Mouse (Mus musculus) macrophage (primary cell): ENCODE data around the gene Pex16. TPM values are rescaled to one million over a fixed set of nuclear protein-coding genes. Genes with fewer than 3 reads are reported as not detected.

Source experiments
- H3K27ac ChIP-seq: fragments of 350-480 bp; formaldehyde crosslinking; 2 replicates; pipeline ENCODE4 v1.9.0; 2021
- H3K36me3 ChIP-seq: fragments of 350-480 bp; formaldehyde crosslinking; 2 replicates; pipeline ENCODE4 v1.9.0; 2021; ENCODE audit errors: inconsistent target
- H3K4me3 ChIP-seq: fragments of 350-480 bp; formaldehyde crosslinking; 2 replicates; pipeline ENCODE4 v1.9.0; 2021; ENCODE audit errors: inconsistent target
- H3K79me2 ChIP-seq: fragments of 350-480 bp; formaldehyde crosslinking; 2 replicates; pipeline ENCODE4 v1.9.0; 2021; ENCODE audit errors: inconsistent target
- WGBS: methylation state at CpG from one replicate; pipeline ENCODE4 v1.1.7; 2026; ENCODE audit warnings: inconsistent platforms; ENCODE audit not compliant: missing documents; 5-methylcytosine and 5-hydroxymethylcytosine counted together
- polyA plus RNA-seq: library from polyadenylated mRNA; stranded (reverse); fragments of 250-400 nt; gene quantifications from 3 replicates; pipeline ENCODE4 v1.2.4, GENCODE M21; 2018; ENCODE audit warnings: inconsistent platforms

The Pex16 gene
- polyA plus RNA-seq, 1 experiment from 2014 or later: 5.9 TPM

DNA sequence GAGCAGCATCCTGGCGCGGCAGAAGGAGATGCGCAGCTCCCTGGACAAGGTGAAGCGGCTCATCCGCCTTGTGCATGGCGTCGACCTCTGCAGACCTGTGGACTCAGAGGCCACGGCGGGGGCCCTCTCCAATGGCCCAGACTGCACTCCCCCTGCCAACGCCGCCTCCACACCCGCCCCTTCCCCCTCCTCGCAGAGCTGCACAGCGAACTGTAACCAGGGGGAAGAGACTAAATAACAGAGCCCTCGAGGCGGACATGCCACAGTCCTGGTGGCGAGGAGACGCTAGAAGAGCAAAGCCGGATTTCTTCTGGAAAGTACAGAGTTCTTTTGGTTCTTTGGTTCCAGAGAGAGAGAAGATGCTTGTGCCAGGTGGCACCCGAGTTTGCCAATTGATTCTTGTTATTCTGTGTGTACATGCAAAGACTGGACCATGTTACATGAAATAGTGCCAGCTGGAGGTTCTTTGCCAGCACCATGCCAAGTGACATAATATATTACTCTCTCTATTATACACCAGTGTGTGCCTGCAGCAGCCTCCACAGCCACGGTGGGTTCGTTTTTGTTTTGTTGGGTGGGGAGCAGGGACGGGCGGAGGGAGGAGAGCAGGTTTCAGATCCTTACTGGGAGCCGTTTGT is 14.2 kb upstream of the Pex16 start:
- Histone ChIP-seq H3K36me3 (peaks cover 62% of the 10 kb centered on the region), H3K4me3 (no peak overlapping the region), H3K79me2 (no peaks in the 10 kb centered on the region), H3K27ac (no peak overlapping the region)
- WGBS: 94% methylated on average over 20 of the region's 25 CpGs

GRCm38 (mm10) chr2:92360893-92361292 is 13.6 kb upstream of the Pex16 start:
- Histone ChIP-seq H3K36me3 (peaks cover 62% of the 10 kb centered on the region), H3K4me3 (no peak overlapping the region), H3K79me2 (no peaks in the 10 kb centered on the region), H3K27ac (no peak overlapping the region)
- 88% methylated on average over 6 of the region's 12 CpGs for WGBS

DNA sequence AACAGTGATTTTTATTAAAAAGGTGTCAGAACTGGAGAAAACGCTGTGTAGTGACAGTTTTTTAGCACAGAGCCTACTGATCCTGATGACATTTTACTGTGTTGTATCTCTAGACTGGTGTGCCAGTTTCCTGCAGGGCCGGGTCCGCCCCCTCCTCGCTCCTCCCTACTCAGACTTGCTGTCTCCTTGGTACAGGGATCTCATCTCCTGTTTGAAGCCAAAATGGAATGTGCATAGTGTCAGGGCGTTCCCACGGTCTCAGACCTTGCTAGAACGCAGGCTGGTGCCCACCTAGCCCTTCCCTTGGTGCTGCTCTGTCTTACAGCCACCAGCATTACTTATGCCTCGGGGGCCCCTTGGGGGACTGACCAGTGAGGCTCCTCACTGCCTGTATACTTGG is 12.7 kb upstream of the Pex16 start:
- 96% methylated on average over 8 of the region's 8 CpGs for WGBS
- peaks cover 56% of the 10 kb centered on the region for H3K36me3 ChIP-seq
- no peaks in the 10 kb centered on the region for H3K79me2 ChIP-seq
- no peak overlapping the region for H3K27ac ChIP-seq
- no peak overlapping the region for H3K4me3 ChIP-seq

- Histone ChIP-seq H3K36me3 (peaks cover 47% of the 10 kb centered on the region), H3K79me2 (no peaks in the 10 kb centered on the region), H3K27ac (no peak overlapping the region), H3K4me3 (no peak overlapping the region)
- 97% methylated on average over 6 of the region's 6 CpGs for WGBS
Observed at GRCm38 (mm10) chr2:92362571-92363228, 11.8 kb upstream of the Pex16 start.

- Histone ChIP-seq H3K27ac (no peak overlapping the region), H3K79me2 (no peaks in the 10 kb centered on the region), H3K4me3 (no peak overlapping the region), H3K36me3 (peaks cover 33% of the 10 kb centered on the region)
- WGBS: 91% methylated on average over 4 of the region's 4 CpGs
Observed at GRCm38 (mm10) chr2:92364086-92364485, 10.4 kb upstream of the Pex16 start.

- Histone ChIP-seq H3K79me2 (no peaks in the 10 kb centered on the region), H3K27ac (no peak overlapping the region), H3K4me3 (no peak overlapping the region), H3K36me3 (peaks cover 21% of the 10 kb centered on the region)
- 94% methylated on average over 10 of the region's 10 CpGs for WGBS
Observed at GRCm38 (mm10) chr2:92365568-92365967, 8.9 kb upstream of the Pex16 start.

- Histone ChIP-seq H3K27ac (no peak overlapping the region), H3K36me3 (peaks cover 4% of the 10 kb centered on the region; the same call in 1 of the 2 replicates), H3K4me3 (no peak overlapping the region), H3K79me2 (no peaks in the 10 kb centered on the region)
- 81% methylated on average over 15 of the region's 20 CpGs for WGBS
Observed at GRCm38 (mm10) chr2:92367383-92368029, 7.0 kb upstream of the Pex16 start.

GRCm38 (mm10) chr2:92370375-92370774 is 4.1 kb upstream of the Pex16 start:
- WGBS: 25% methylated on average over 19 of the region's 19 CpGs
- Histone ChIP-seq H3K79me2 (no peaks in the 10 kb centered on the region; the same call in 1 of the 2 replicates), H3K27ac (no peak overlapping the region), H3K36me3 (no peaks in the 10 kb centered on the region), H3K4me3 (no peak overlapping the region)

DNA sequence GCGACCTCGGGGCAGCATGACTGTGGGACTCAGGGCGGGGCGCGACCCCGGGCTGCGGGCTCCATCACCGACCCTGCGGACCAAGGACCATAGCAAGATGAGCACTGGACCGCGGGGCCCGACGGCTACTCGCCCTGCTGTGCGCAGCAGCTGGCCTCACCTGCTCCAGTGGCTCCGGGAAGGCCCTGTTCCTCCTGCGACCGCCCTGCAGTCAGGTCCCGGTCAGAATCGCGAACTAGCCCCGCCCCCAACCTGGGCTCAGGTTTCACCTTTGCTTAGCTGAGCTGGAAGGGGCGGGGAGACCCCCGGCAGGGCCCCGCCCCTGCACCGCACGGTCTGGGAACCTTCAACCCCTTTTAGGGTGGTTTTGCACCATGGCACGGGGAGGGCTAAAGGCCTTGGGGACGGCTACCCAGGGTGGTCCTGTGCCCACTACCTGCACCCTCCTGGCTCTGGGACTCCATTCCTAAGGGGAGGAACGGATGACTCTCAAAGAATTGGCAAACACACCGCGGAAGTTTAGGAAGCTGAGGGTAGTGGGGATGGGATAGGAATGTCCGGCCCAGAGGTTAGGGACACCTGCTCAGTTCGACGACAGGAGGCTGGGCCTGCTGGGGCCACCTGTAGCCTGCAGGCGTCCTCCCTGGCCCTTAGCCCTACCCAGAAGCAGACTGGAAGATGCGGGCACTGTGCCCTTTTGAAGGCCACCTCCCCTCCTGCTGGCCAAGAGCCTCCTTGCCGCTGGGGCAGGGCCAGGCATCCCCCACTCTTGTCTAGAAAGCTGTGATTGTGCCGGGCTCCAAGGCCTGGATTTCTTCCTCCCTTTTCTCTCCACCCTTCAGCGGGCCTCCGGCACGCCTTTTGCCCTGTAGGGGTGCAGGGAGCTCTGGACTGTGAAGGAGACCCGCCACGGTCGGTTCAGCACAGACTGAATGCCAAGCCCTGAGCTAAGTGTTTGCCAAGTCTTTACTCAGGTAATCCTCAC is 3.4 kb upstream of the Pex16 start:
- Histone ChIP-seq H3K36me3 (no peaks in the 10 kb centered on the region), H3K27ac (no peak overlapping the region), H3K79me2 (peaks cover 7% of the 10 kb centered on the region; the same call in 1 of the 2 replicates), H3K4me3 (no peak overlapping the region)
- 22% methylated on average over 44 of the region's 45 CpGs for WGBS

GRCm38 (mm10) chr2:92371971-92372690 is 2.3 kb upstream of the Pex16 start:
- Histone ChIP-seq H3K36me3 (no peaks in the 10 kb centered on the region), H3K4me3 (no peak overlapping the region), H3K27ac (no peak overlapping the region), H3K79me2 (peaks cover 17% of the 10 kb centered on the region; the same call in 1 of the 2 replicates)
- 93% methylated on average over 10 of the region's 10 CpGs for WGBS

DNA sequence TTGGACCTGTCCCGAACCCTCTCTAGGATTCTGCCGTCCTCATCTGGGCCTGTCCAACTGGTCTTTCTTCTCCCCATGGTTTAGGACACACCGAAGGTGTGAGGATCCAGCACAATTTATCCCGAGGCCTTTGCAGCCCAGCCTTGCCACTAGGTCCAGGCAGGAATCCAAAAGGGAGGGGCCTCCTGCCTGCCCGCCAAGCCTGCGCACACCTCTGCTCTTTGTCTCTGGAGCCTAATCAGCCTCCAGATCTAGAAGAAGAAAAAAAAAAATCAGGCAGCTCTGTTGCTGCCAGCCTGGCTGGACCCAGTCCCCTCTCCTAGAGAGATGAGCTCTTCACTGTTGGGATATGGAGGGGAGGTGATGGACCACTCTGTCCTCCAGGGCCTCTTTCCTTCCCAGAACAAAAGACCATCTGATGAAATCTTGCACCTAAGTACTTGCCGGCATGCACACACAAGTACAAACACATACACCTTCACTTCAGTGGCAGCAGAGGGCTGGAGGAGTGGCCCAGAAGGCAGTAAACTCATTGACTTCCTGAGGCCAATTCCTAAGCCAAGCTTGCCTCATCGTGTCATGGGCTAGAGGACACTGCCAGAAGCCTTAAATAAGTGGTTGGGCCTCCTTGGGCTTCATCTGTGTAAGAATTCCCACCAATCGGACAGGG is 1.6 kb upstream of the Pex16 start:
- 81% methylated on average over 9 of the region's 9 CpGs for WGBS
- Histone ChIP-seq H3K79me2 (peaks cover 21% of the 10 kb centered on the region; the same call in 1 of the 2 replicates), H3K36me3 (peaks cover 5% of the 10 kb centered on the region), H3K27ac (no peak overlapping the region), H3K4me3 (no peak overlapping the region)

- H3K27ac ChIP-seq: no peak overlapping the region
- peaks cover 10% of the 10 kb centered on the region for H3K36me3 ChIP-seq
- H3K4me3 ChIP-seq: no peak overlapping the region
- 52% methylated on average over 11 of the region's 11 CpGs for WGBS
- peaks cover 21% of the 10 kb centered on the region; the same call in 1 of the 2 replicates for H3K79me2 ChIP-seq
Observed at GRCm38 (mm10) chr2:92373437-92373813, 1.1 kb upstream of the Pex16 start.

DNA sequence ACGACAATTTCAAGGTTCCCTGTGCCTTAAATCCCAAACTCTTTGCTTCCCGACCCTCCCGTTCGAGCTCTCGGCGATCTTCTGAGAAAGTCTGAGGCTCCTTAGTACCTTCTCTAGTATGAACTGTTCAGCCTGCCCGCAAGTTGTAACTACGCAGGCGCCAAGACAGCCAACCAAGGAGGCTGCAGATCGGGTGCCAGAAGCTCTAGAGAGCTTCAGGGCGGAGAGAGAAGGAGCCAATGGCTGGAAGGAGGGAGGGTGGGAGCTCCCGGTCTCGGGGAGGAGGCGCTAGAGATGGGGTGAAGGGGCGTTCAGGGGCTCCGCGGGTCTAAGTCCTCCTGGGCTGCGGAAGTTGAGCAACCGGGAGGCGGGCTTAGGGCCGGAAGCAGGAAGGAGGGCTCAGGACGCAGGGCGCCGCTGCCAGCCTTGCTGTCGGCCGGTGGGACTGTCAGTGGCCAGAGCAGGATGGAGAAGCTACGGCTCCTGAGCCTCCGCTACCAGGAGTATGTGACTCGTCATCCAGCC is 685 bp downstream of the Pex16 start:
- Histone ChIP-seq H3K36me3 (peaks cover 28% of the 10 kb centered on the region), H3K4me3 (peak overlapping the region; percentile 97), H3K27ac (peak overlapping the region; percentile 67), H3K79me2 (peaks cover 21% of the 10 kb centered on the region; the same call in 1 of the 2 replicates)
- WGBS: under 1% methylated on average over 29 of the region's 29 CpGs
